Mouse (Mus musculus): ENCODE results near the gene Btg4.

DNA sequence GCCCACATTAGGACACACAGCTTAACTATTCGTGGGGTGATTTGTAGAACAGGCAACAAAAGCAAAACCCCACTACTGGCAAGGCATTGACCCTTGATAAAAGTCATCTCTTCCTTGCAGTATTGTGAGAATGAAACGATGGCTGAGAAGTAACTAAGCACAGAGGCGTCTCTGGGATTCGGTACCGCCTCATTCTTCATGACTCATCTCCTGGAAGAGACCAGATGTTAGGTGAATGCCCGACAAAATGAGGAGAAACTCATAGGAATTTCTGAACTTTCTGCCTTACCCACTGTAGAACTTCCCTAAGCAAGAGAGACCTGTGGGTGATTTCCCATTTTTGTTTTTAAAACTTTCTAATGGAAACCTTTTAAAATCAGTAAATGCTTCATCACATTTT lies 18.6 kb upstream of the Btg4 start:
- TF ChIP-seq GATA1 (IDR thresholded peaks at IDR 0.05; ENCODE audit: low read length): no peak
- no peak for TF ChIP-seq TAL1 (IDR thresholded peaks at IDR 0.05; ENCODE audit: low read length)

Data from erythroblast, embryonic 14.5 days (primary cell).